Mouse (Mus musculus) liver, adult 2 months (tissue): ENCODE measurements at regions not wholly inside any gene's neighbourhood (a gene's known extent, or its start where the extent isn't known, plus 50 kb on each side); places are given as distances from the start of the nearest gene placed in this dataset.

Source experiments
- CTCF ChIP-seq: fragments of 200-500 bp; IDR thresholded peaks from 2 replicates; pipeline ENCODE4 v1.5.1; 2011; ENCODE audit warnings: low read depth, low read length, control low read depth
- POLR2A ChIP-seq: fragments of 200-500 bp; IDR thresholded peaks from 2 replicates; pipeline ENCODE4 v1.6.1; 2011; ENCODE audit warnings: low read length, control low read depth; ENCODE audit not compliant: insufficient read depth; ENCODE audit errors: extremely low read depth

DNA sequence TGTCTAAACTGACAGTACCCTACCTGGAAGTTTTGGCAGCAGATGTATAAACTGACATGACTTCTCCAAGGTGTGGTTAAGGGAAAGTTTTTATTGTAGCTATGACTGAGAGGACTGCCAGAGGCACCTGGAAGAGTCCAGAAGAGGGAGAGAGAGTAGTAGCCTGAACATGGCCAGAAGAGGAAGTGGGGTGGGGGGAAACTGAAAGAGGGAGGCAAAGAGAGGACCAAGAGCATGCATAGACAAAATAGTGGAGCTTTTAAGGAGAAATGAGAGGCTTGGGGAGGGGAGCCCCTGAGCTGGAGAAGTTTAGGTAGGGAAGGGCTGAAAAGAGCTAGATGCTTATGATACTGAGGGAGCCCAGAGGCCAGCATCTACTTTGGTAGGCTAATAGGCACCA, 255.2 kb upstream of the Id2 start:
- TF ChIP-seq POLR2A (no peak), CTCF (no peak)
